Comparison of ENCODE assay signal across 7 mouse cellular contexts in the genomic region with DNA sequence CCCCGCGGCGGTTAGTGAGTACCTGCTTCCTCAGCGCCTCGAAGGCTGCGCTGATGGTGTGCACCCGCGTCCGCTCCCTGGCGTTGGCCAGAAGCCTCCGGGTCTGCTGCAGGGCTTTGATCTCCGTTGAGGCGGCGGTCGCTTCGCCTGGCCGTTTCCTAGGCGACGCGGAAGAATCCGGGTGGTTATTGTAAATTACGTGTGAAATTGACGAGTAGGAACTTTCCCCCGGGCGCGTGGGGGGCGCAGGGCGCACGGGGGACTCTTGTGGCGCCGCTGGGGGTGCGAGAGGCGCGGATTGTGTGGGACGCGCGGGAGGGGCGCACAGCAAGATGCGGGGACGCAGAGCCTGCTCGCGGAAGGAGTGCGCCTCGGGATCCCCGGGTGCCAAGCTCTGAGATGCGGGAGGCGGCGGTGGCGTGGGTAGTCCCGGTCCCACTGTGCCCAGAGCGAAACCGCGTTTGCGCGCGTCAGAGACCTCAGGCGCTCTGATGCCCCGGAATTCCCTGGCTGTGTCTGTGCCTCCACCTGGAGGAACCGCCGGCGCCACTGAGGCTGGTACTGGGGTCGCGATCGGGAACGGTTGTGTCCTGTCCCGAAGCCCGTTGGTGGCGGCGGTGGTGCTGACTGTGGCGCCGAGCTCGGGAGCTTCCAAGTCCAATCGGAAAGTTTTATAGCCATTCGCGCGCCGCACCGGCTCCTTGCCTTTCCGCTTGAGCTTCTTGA. TPM values are rescaled to one million over a fixed set of nuclear protein-coding genes. Genes with fewer than 3 reads are reported as not detected.
DNase-seq lines count a peak whose midpoint lies in the region; ATAC-seq and TF ChIP-seq lines count a peak whose summit lies in the region.

No protein-coding gene starts in this region.

- peaks cover 13% of the 10 kb centered on the region for H3K4me1 ChIP-seq in spleen, adult 2 months (ENCODE audit: control insufficient read depth, insufficient read depth, insufficient read length)
- peaks cover 27 to 43% of the 10 kb centered on the region in 2 experiments for H3K4me1 ChIP-seq in heart, embryonic 14.5 days (ENCODE audit: control insufficient read depth in 2 of 2, insufficient read depth in 2 of 2, low read length in 2 of 2)
- H3K4me1 ChIP-seq in limb, embryonic 12.5 days (replicated peaks), result peaks cover 59% of the 10 kb centered on the region

- peak overlapping the region; percentile 14 for H3ac ChIP-seq in myocyte (ENCODE audit: control insufficient read depth, insufficient read length)

- peaks cover 19% of the 10 kb centered on the region for H3K27me3 ChIP-seq in spleen, adult 2 months (ENCODE audit: control insufficient read depth, insufficient read depth, low read length)
- H3K27me3 ChIP-seq in heart, embryonic 14.5 days (ENCODE audit: control insufficient read depth, insufficient read depth, low read length), result no peaks in the 10 kb centered on the region
- H3K27me3 ChIP-seq in limb, embryonic 12.5 days, result peaks cover 19% of the 10 kb centered on the region
- H3K27me3 ChIP-seq in myocyte (ENCODE audit: control insufficient read depth, insufficient read depth, insufficient read length), result no peaks in the 10 kb centered on the region

- no peaks in the 10 kb centered on the region for H3K79me2 ChIP-seq in myocyte (ENCODE audit: control insufficient read depth, insufficient read depth)

- H3K36me3 ChIP-seq in spleen, adult 2 months (ENCODE audit: control insufficient read depth, insufficient read depth, low read length), result no peaks in the 10 kb centered on the region
- no peaks in the 10 kb centered on the region for H3K36me3 ChIP-seq in heart, embryonic 14.5 days (ENCODE audit: control insufficient read depth, insufficient read depth, low read length)
- H3K36me3 ChIP-seq in limb, embryonic 12.5 days, result no peaks in the 10 kb centered on the region
- no peaks in the 10 kb centered on the region for H3K36me3 ChIP-seq in myocyte (ENCODE audit: control insufficient read depth, insufficient read depth)

- H3K9me3 ChIP-seq in heart, embryonic 14.5 days (ENCODE audit: control insufficient read depth, low read length), result no peaks in the 10 kb centered on the region
- H3K9me3 ChIP-seq in limb, embryonic 12.5 days, result no peaks in the 10 kb centered on the region

- WGBS in spleen, adult 2 months, result 2% methylated on average over 78 of the region's 79 CpGs
- under 1% methylated on average over 78 of the region's 79 CpGs for WGBS in heart, embryonic 14.5 days
- WGBS in limb, embryonic 12.5 days, result under 1% methylated on average over 79 of the region's 79 CpGs

- H3K4me2 ChIP-seq in heart, embryonic 14.5 days (ENCODE audit: low read length), result peak overlapping the region; percentile 98
- H3K4me2 ChIP-seq in limb, embryonic 12.5 days, result peak overlapping the region; percentile 93
- H3K4me2 ChIP-seq in myocyte (ENCODE audit: low read depth), result peak overlapping the region; percentile 87

- peak overlapping the region; percentile 49 for H3K27ac ChIP-seq in spleen, adult 2 months (ENCODE audit: insufficient read depth, low read length)
- peak overlapping the region; percentile 13 to 60 for H3K27ac ChIP-seq in heart, embryonic 14.5 days (replicated peaks in 1 of 2; ENCODE audit: control insufficient read depth in 1 of 2, insufficient read depth in 1 of 2, low read depth in 2 of 2, low read length in 2 of 2)
- H3K27ac ChIP-seq in limb, embryonic 12.5 days, result peak overlapping the region; percentile 90

- TF ChIP-seq POLR2A in spleen, adult 2 months (IDR thresholded peaks at IDR 0.05; ENCODE audit: low read depth, low read length), result no peak
- no peak for TF ChIP-seq POLR2A in myocyte (IDR thresholded peaks at IDR 0.05; ENCODE audit: insufficient read length, low read depth)

- H3K9ac ChIP-seq in heart, embryonic 14.5 days (ENCODE audit: low read length), result peak overlapping the region; percentile 74
- H3K9ac ChIP-seq in limb, embryonic 12.5 days (replicated peaks), result peak overlapping the region; percentile 75

- H3K4me3 ChIP-seq in spleen, adult 2 months (ENCODE audit: extremely low read depth, insufficient read depth, insufficient read length), result peak overlapping the region; percentile 56
- peak overlapping the region; percentile 68 to 71 for H3K4me3 ChIP-seq in heart, embryonic 14.5 days (ENCODE audit: control insufficient read depth in 1 of 2, insufficient read depth in 1 of 2, low read depth in 1 of 2, low read length in 2 of 2)
- H3K4me3 ChIP-seq in limb, embryonic 12.5 days (replicated peaks), result peak overlapping the region; percentile 76
- H3K4me3 ChIP-seq in myocyte, result peak overlapping the region; percentile 31

- TF ChIP-seq CTCF in spleen, adult 2 months (IDR thresholded peaks at IDR 0.05; ENCODE audit: extremely low read depth, insufficient read depth, insufficient read length, insufficient replicate concordance), result no peak

- no peak for ATAC-seq in heart, embryonic 14.5 days (ENCODE audit: insufficient number of reproducible peaks, insufficient read depth, low FRiP score, low read depth)
- no peak for ATAC-seq in limb, embryonic 12.5 days (ENCODE audit: insufficient number of reproducible peaks, insufficient read depth, low FRiP score, low TSS enrichment, low read depth)

- no peak for DNase-seq in spleen, adult 2 months (ENCODE audit: low read depth in 1 of 2, low spot score in 2 of 2)
- no peak for DNase-seq in spleen, adult 12 weeks (ENCODE audit: low spot score)
- peak; percentile 53 for DNase-seq in cerebellum, postnatal 36 days
- DNase-seq in T-cell, adult 2 months (ENCODE audit: low spot score), result no peak

TF ChIP-seq in myocyte, 11 proteins besides CTCF, POLR2A, EP300 and RAD21:
- TF ChIP-seq MYOD1 (IDR thresholded peaks at IDR 0.05; ENCODE audit: control insufficient read depth in 1 of 3, insufficient read length in 2 of 3, low read depth in 2 of 3) (no peak), E2F4 (IDR thresholded peaks at IDR 0.05; ENCODE audit: insufficient read depth) (no peak), MAX (IDR thresholded peaks at IDR 0.05; ENCODE audit: low read depth) (no peak), SRF (IDR thresholded peaks at IDR 0.05; ENCODE audit: control insufficient read depth, insufficient read length, low read depth) (no peak), CEBPB (IDR thresholded peaks at IDR 0.05; ENCODE audit: insufficient read depth, poor library complexity, severe bottlenecking) (no peak), USF1 (IDR thresholded peaks at IDR 0.05; ENCODE audit: low read depth) (no peak)

RNA-seq across cellular contexts. Expression of gene Atoh8, which starts 0.8 kb away (rescaled TPM):
- polyA plus RNA-seq in spleen, adult 2 months (2012; rRNA removed), result 9.3 and 10.7 TPM in 2 replicates
- 8.9 and 12.0 TPM in 2 replicates for polyA plus RNA-seq in heart, embryonic 14.5 days (2014; fragmentation: Nextera tagmentation; extraction: Ambion mirVana)
- polyA plus RNA-seq in limb, embryonic 12.5 days (2016; fragmentation: Nextera tagmentation; extraction: Ambion mirVana), result 30.7 and 30.8 TPM in 2 replicates
- 2.1 TPM for polyA plus RNA-seq in myocyte (2012; fragmentation: generic; extraction: Trizol)

Comparison
In these comparisons a context has a peak if more than half of its experiments do, and no peak if none do; other contexts are left out.
1. DNase-seq: peak in cerebellum, postnatal 36 days (2 of 2); none in spleen, adult 2 months (0 of 2), spleen, adult 12 weeks (single experiment) and T-cell, adult 2 months (single experiment).
2. H3K27ac ChIP-seq: peak in every context shown above with its lines; median percentile 90 in limb, embryonic 12.5 days; 49 in spleen, adult 2 months; 36 in heart, embryonic 14.5 days.
3. Peak in every context shown above with its lines, with median percentiles within 50 percentile points of each other: H3K4me3 ChIP-seq and H3K4me2 ChIP-seq.